In the genomic region with DNA sequence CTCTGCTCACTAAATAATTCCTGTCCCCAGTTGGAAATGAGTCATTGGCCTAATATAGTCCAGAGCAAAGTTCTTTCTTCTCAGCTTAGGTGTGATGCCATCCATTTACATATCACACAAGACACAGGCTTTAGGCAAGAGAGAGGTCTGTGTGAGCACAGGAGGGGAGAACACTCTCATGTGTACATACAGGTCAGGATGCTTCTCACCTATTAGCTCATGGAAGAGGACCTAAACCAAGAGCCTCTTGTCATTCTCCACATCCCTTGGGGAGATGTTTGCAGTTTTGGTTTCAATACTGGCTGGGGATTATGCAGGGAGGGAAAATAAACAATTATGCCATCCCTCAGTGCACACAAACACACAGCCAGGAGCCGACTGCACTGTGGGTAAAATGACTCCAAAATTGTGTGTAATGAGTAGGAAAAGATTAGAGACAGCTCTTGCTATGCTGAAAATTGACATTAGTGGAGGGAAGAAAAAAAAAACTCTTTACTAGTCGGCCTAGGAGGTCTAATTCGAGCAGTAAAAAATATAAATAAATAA, we compare ENCODE assay signal across 18 mouse cellular contexts.
DNase-seq lines count a peak whose midpoint lies in the region; ATAC-seq lines count a peak whose summit lies in the region.
"Had no signal": no experiment of that assay in that cellular context is flagged by ENCODE, and none has a peak within 500 bp of the region (broad histone marks: within the 10 kb centered on the region; RNA-seq: fewer than 3 reads in every experiment).

No protein-coding gene starts in this region.

- WGBS in hindbrain, embryonic 12.5 days, result 43% methylated on average over 3 of the region's 3 CpGs
- WGBS in midbrain, embryonic 13.5 days, result 8% methylated on average over 3 of the region's 3 CpGs

- peaks cover 14% of the 10 kb centered on the region; the same call in 1 of the 2 replicates for H3K36me3 ChIP-seq in hindbrain, embryonic 12.5 days
- peaks cover 10% of the 10 kb centered on the region; the same call in 1 of the 2 replicates for H3K36me3 ChIP-seq in midbrain, embryonic 13.5 days
- H3K36me3 ChIP-seq: stomach, embryonic 15.5 days had no signal

- H3K4me2 ChIP-seq in hindbrain, embryonic 12.5 days (replicated peaks), result no peak overlapping the region
- 0 out of 2 replicates have a peak overlapping the region, but pooled peaks have one; percentile 9 for H3K4me2 ChIP-seq in midbrain, embryonic 13.5 days (replicated peaks)
- H3K4me2 ChIP-seq: embryonic facial prominence, embryonic 13.5 days; limb, embryonic 15.5 days; stomach, embryonic 15.5 days had no signal

- no peaks in the 10 kb centered on the region for H3K9me3 ChIP-seq in hindbrain, embryonic 12.5 days (replicated peaks)
- no peaks in the 10 kb centered on the region for H3K9me3 ChIP-seq in midbrain, embryonic 13.5 days
- H3K9me3 ChIP-seq: embryonic facial prominence, embryonic 13.5 days; limb, embryonic 15.5 days; stomach, embryonic 15.5 days had no signal

- peak; percentile 58; the same call in 1 of the 2 replicates for ATAC-seq in hindbrain, embryonic 12.5 days (ENCODE audit: low FRiP score)
- ATAC-seq in midbrain, embryonic 13.5 days, result peak; percentile 48
- ATAC-seq: Patski had no signal

- H3K4me3 ChIP-seq in hindbrain, embryonic 12.5 days, result no peak overlapping the region
- no peak overlapping the region for H3K4me3 ChIP-seq in midbrain, embryonic 13.5 days (replicated peaks)
- H3K4me3 ChIP-seq: embryonic facial prominence, embryonic 13.5 days; limb, embryonic 15.5 days; stomach, embryonic 15.5 days had no signal

- DNase-seq in cerebellum, postnatal 10 days, result peak; percentile 9 to 19
- DNase-seq in cerebellum, adult 8-10 months, result no peak
- peak; percentile 46 for DNase-seq in Muller cell, postnatal 12 days (ENCODE audit: inconsistent ontology term)
- no peak for DNase-seq in spleen, postnatal 10 days (ENCODE audit: low spot score in 2 of 2)
- DNase-seq in left cerebral cortex, adult 8-10 months (ENCODE audit: low spot score in 2 of 2), result no peak
- DNase-seq in ovary, postnatal 36 days (ENCODE audit: low spot score), result no peak
- DNase-seq: cerebellum, postnatal 36 days; gastrocnemius, postnatal 10 days; heart, postnatal 10 days; lung, adult 18-20 months had no signal

- H3K27ac ChIP-seq in hindbrain, embryonic 12.5 days, result peak overlapping the region; percentile 67
- H3K27ac ChIP-seq in midbrain, embryonic 13.5 days, result peak overlapping the region; percentile 79
- H3K27ac ChIP-seq: embryonic facial prominence, embryonic 13.5 days; kidney, postnatal 0 days; limb, embryonic 15.5 days; macrophage; stomach, embryonic 15.5 days had no signal

- H3K4me1 ChIP-seq in hindbrain, embryonic 12.5 days, result peaks cover 9% of the 10 kb centered on the region
- peaks cover 27% of the 10 kb centered on the region for H3K4me1 ChIP-seq in midbrain, embryonic 13.5 days (replicated peaks)
- H3K4me1 ChIP-seq: embryonic facial prominence, embryonic 13.5 days; limb, embryonic 15.5 days; stomach, embryonic 15.5 days had no signal

- H3K9ac ChIP-seq in hindbrain, embryonic 12.5 days, result no peak overlapping the region
- H3K9ac ChIP-seq in midbrain, embryonic 13.5 days (replicated peaks), result no peak overlapping the region
- H3K9ac ChIP-seq: embryonic facial prominence, embryonic 13.5 days; limb, embryonic 15.5 days; stomach, embryonic 15.5 days had no signal

- H3K27me3 ChIP-seq in hindbrain, embryonic 12.5 days, result no peaks in the 10 kb centered on the region
- H3K27me3 ChIP-seq in midbrain, embryonic 13.5 days, result no peaks in the 10 kb centered on the region
- H3K27me3 ChIP-seq: embryonic facial prominence, embryonic 13.5 days; limb, embryonic 15.5 days; Patski; stomach, embryonic 15.5 days had no signal

Comparison
In these comparisons a context has a peak if more than half of its experiments do, and no peak if none do; other contexts are left out.
1. DNase-seq: peak in cerebellum, postnatal 10 days (2 of 2) and Muller cell, postnatal 12 days (single experiment); none in cerebellum, adult 8-10 months (single experiment), spleen, postnatal 10 days (0 of 2), left cerebral cortex, adult 8-10 months (0 of 2) and ovary, postnatal 36 days (single experiment).